Mouse (Mus musculus) midbrain, embryonic 11.5 days (tissue): Measurements from ENCODE around the gene Nxf1. TPM values are rescaled to one million over a fixed set of nuclear protein-coding genes. Genes with fewer than 3 reads are reported as not detected.

Source experiments
- ATAC-seq: fragments of 200-750 bp; cut with Nextera tagmentation; 2 replicates; pipeline ENCODE4 v1.8.0; 2017; ENCODE audit warnings: moderate TSS enrichment, moderate library complexity; ENCODE audit not compliant: low FRiP score
- DNase-seq: peaks from one replicate; pipeline ENCODE4 v3.0.0; 2015; ENCODE audit warnings: low spot score; ENCODE audit errors: missing footprints
- H3K27ac ChIP-seq: fragments of 300-500 bp; sonication (generic); 2 replicates; pipeline ENCODE4 v1.5.1; 2014; ENCODE audit warnings: low read depth, low read length
- H3K27me3 ChIP-seq: fragments of 300-500 bp; sonication (generic); 2 replicates; pipeline ENCODE4 v1.6.1; 2014; ENCODE audit warnings: mild to moderate bottlenecking, low read length, moderate library complexity, mixed read lengths; ENCODE audit not compliant: control insufficient read depth, insufficient read depth
- H3K36me3 ChIP-seq: fragments of 300-500 bp; sonication (generic); 2 replicates; pipeline ENCODE4 v1.6.1; 2014; ENCODE audit warnings: mild to moderate bottlenecking, low read length, moderate library complexity, mixed read lengths; ENCODE audit not compliant: control insufficient read depth, insufficient read depth
- H3K4me1 ChIP-seq: fragments of 300-500 bp; sonication (generic); 2 replicates; pipeline ENCODE4 v1.6.1; 2014; ENCODE audit warnings: low read length; ENCODE audit not compliant: control insufficient read depth, insufficient read depth
- H3K4me2 ChIP-seq: fragments of 300-500 bp; sonication (generic); 2 replicates; pipeline ENCODE4 v1.6.1; 2014; ENCODE audit warnings: mild to moderate bottlenecking, moderate library complexity
- H3K4me3 ChIP-seq: fragments of 300-500 bp; sonication (generic); 2 replicates; pipeline ENCODE4 v1.5.1; 2014; ENCODE audit warnings: low read depth, low read length
- H3K9ac ChIP-seq: fragments of 300-500 bp; sonication (generic); 2 replicates; pipeline ENCODE4 v1.6.1; 2014; ENCODE audit warnings: low read length
- H3K9me3 ChIP-seq: fragments of 300-500 bp; sonication (generic); 2 replicates; pipeline ENCODE4 v1.6.1; 2016; ENCODE audit warnings: low read length; ENCODE audit not compliant: control insufficient read depth
- WGBS: fragments of 180-500 bp; shearing (Covaris S2); extraction: QIAGEN DNeasy Blood & Tissue Kit; methylation state at CpG from one replicate; pipeline ENCODE4 v1.1.7; 2014; 5-methylcytosine and 5-hydroxymethylcytosine counted together
- polyA plus RNA-seq: library from polyadenylated mRNA; unstranded; fragments of >200 nt; fragmentation: Nextera tagmentation; extraction: Ambion mirVana; gene quantifications from 2 replicates; pipeline ENCODE4 v1.2.1, GENCODE M21; 2014

Gene Nxf1
- polyA plus RNA-seq, 1 experiment from 2014 or later: 209 TPM

GRCm38 (mm10) chr19:8802130-8802821 lies 45.4 kb downstream of the Nxf1 start, which contains the start of gene Zbtb3:
Gene Zbtb3, plus strand, starts transcription at chr19:8802555.
- Histone ChIP-seq H3K27me3 (no peaks in the 10 kb centered on the region), H3K36me3 (peaks cover 8% of the 10 kb centered on the region; the same call in 1 of the 2 replicates), H3K27ac (peak within 1 kb of the TSS; percentile 65; the same call in 1 of the 2 replicates), H3K4me2 (peak within 1 kb of the TSS; percentile 49), H3K4me1 (peaks cover 11% of the 10 kb centered on the region), H3K9ac (peak within 1 kb of the TSS; percentile 70), H3K4me3 (peak within 1 kb of the TSS; percentile 57), H3K9me3 (no peaks in the 10 kb centered on the region)
- ATAC-seq (peak; percentile 98), DNase-seq (peak; percentile 99)
- under 1% methylated on average over 30 of the region's 30 CpGs for WGBS

GRCm38 (mm10) chr19:8803204-8803780 lies 46.4 kb downstream of the Nxf1 start:
- Histone ChIP-seq H3K27me3 (no peaks in the 10 kb centered on the region), H3K9me3 (no peaks in the 10 kb centered on the region), H3K4me2 (peak overlapping the region; percentile 49), H3K27ac (no peak overlapping the region), H3K4me3 (no peak overlapping the region), H3K36me3 (peaks cover 8% of the 10 kb centered on the region; the same call in 1 of the 2 replicates), H3K4me1 (peaks cover 8% of the 10 kb centered on the region), H3K9ac (peak overlapping the region; percentile 33; the same call in 1 of the 2 replicates)
- DNase-seq (no peak), ATAC-seq (no peak)
- WGBS: 89% methylated on average over 9 of the region's 9 CpGs

- Histone ChIP-seq H3K9ac (no peak overlapping the region), H3K27ac (no peak overlapping the region), H3K4me1 (peaks cover 8% of the 10 kb centered on the region), H3K9me3 (no peaks in the 10 kb centered on the region), H3K4me2 (no peak overlapping the region), H3K4me3 (no peak overlapping the region), H3K27me3 (no peaks in the 10 kb centered on the region), H3K36me3 (peaks cover 8% of the 10 kb centered on the region; the same call in 1 of the 2 replicates)
- ATAC-seq: no peak
- no peak for DNase-seq
- WGBS: 95% methylated on average over 11 of the region's 11 CpGs
Observed at GRCm38 (mm10) chr19:8803879-8804660, 47.2 kb downstream of the Nxf1 start.

- H3K9ac ChIP-seq: no peak overlapping the region
- WGBS: 95% methylated on average over 5 of the region's 5 CpGs
- peaks cover 21% of the 10 kb centered on the region; the same call in 1 of the 2 replicates for H3K36me3 ChIP-seq
- no peaks in the 10 kb centered on the region for H3K9me3 ChIP-seq
- no peaks in the 10 kb centered on the region for H3K27me3 ChIP-seq
- H3K4me3 ChIP-seq: no peak overlapping the region
- no peak for ATAC-seq
- no peak for DNase-seq
- H3K27ac ChIP-seq: no peak overlapping the region
- H3K4me1 ChIP-seq: peaks cover 4% of the 10 kb centered on the region
- no peak overlapping the region for H3K4me2 ChIP-seq
Observed at GRCm38 (mm10) chr19:8806810-8807209, 49.9 kb downstream of the Nxf1 start.

GRCm38 (mm10) chr19:8815812-8816211 lies 58.9 kb downstream of the Nxf1 start:
- Histone ChIP-seq H3K27me3 (no peaks in the 10 kb centered on the region), H3K4me2 (no peak overlapping the region), H3K4me3 (no peak overlapping the region), H3K27ac (no peak overlapping the region), H3K9me3 (no peaks in the 10 kb centered on the region), H3K36me3 (peaks cover 12% of the 10 kb centered on the region; the same call in 1 of the 2 replicates), H3K9ac (no peak overlapping the region), H3K4me1 (peaks cover 17% of the 10 kb centered on the region)
- DNase-seq: no peak
- 83% methylated on average over 11 of the region's 11 CpGs for WGBS
- ATAC-seq: no peak

- Histone ChIP-seq H3K36me3 (peaks cover 8% of the 10 kb centered on the region; the same call in 1 of the 2 replicates), H3K4me2 (peak overlapping the region; percentile 20; the same call in 1 of the 2 replicates), H3K27ac (no peak overlapping the region), H3K9me3 (no peaks in the 10 kb centered on the region), H3K4me1 (peaks cover 21% of the 10 kb centered on the region), H3K9ac (no peak overlapping the region; the same call in 1 of the 2 replicates), H3K4me3 (no peak overlapping the region), H3K27me3 (no peaks in the 10 kb centered on the region)
- 40% methylated on average over 3 of the region's 3 CpGs for WGBS
- ATAC-seq (no peak), DNase-seq (no peak)
Observed at GRCm38 (mm10) chr19:8817001-8817400, 60.1 kb downstream of the Nxf1 start.

- H3K4me3 ChIP-seq: peak overlapping the region; percentile 100
- no peaks in the 10 kb centered on the region for H3K9me3 ChIP-seq
- H3K9ac ChIP-seq: peak overlapping the region; percentile 63
- peaks cover 35% of the 10 kb centered on the region for H3K4me1 ChIP-seq
- 31% methylated on average over 14 of the region's 14 CpGs for WGBS
- DNase-seq (no peak), ATAC-seq (no peak)
- H3K27ac ChIP-seq: peak overlapping the region; percentile 86; the same call in 1 of the 2 replicates
- peak overlapping the region; percentile 83 for H3K4me2 ChIP-seq
- H3K27me3 ChIP-seq: no peaks in the 10 kb centered on the region
- peaks cover 7% of the 10 kb centered on the region; the same call in 1 of the 2 replicates for H3K36me3 ChIP-seq
Observed at GRCm38 (mm10) chr19:8818301-8818798, 61.5 kb downstream of the Nxf1 start.

- Histone ChIP-seq H3K36me3 (peaks cover 10% of the 10 kb centered on the region; the same call in 1 of the 2 replicates), H3K9me3 (no peaks in the 10 kb centered on the region), H3K4me3 (peak within 1 kb of the TSS; percentile 100), H3K4me2 (peak within 1 kb of the TSS; percentile 95), H3K27me3 (no peaks in the 10 kb centered on the region), H3K9ac (peak within 1 kb of the TSS; percentile 98), H3K27ac (peak within 1 kb of the TSS; percentile 98), H3K4me1 (peaks cover 35% of the 10 kb centered on the region)
- peak; percentile 93 for ATAC-seq
- under 1% methylated on average over 33 of the region's 33 CpGs for WGBS
- no peak for DNase-seq
Observed at GRCm38 (mm10) chr19:8818801-8819595, 62.1 kb downstream of the Nxf1 start, which contains the start of gene Ttc9c. Gene Ttc9c, minus strand, starts transcription at chr19:8819333.
